Mouse (Mus musculus): ENCODE data around the gene Tmprss11e.

GRCm38 (mm10) chr5:86792807-86793206 is 47.2 kb upstream of the Tmprss11e start:
- TF ChIP-seq POLR2A (IDR thresholded peaks at IDR 0.05; ENCODE audit: low read depth, low read length) (no peak), CTCF (IDR thresholded peaks at IDR 0.05; ENCODE audit: extremely low read depth, insufficient read depth, insufficient read length, insufficient replicate concordance) (no peak)
